Mouse (Mus musculus) MEL (cell line): ENCODE results near the gene Hyou1. TPM values are rescaled to one million over a fixed set of nuclear protein-coding genes. Genes with fewer than 3 reads are reported as not detected.

Experiments
- DNase-seq: peaks from one replicate; pipeline ENCODE4 v3.0.0; 2011; ENCODE audit warnings: low read depth, low spot score
- H3K27ac ChIP-seq: 2 replicates; pipeline ENCODE4 v1.5.1; 2012; ENCODE audit warnings: low read depth, mild to moderate bottlenecking, control low read depth, low read length, moderate library complexity; ENCODE audit not compliant: control insufficient read depth
- H3K27me3 ChIP-seq, 2 experiments: fragments of 150-350 bp in 1 of 2; sonication (generic) in 1 of 2; 2 replicates each; pipeline ENCODE4 v1.6.1; 2012; ENCODE audit warnings: low read length in 2 of 2, mild to moderate bottlenecking in 2 of 2, improper control_type of control experiment in 1 of 2, moderate library complexity in 1 of 2; ENCODE audit not compliant: insufficient read depth in 2 of 2, control insufficient read depth in 1 of 2
- H3K36me3 ChIP-seq, 2 experiments: 2 replicates each; pipeline ENCODE4 v1.6.1; 2012 to 2014; ENCODE audit warnings: low read length in 2 of 2, improper control_type of control experiment in 1 of 2, inconsistent platforms in 1 of 2, mild to moderate bottlenecking in 1 of 2; ENCODE audit not compliant: insufficient read depth in 2 of 2, control insufficient read depth in 1 of 2
- H3K4me1 ChIP-seq, 2 experiments: fragments of 150-350 bp in 1 of 2; sonication (generic) in 1 of 2; 2 replicates each; pipeline ENCODE4 v1.6.1; 2012; ENCODE audit warnings: low read length in 2 of 2, improper control_type of control experiment in 1 of 2, mild to moderate bottlenecking in 1 of 2; ENCODE audit not compliant: insufficient read depth in 2 of 2, control insufficient read depth in 1 of 2
- H3K4me3 ChIP-seq, 2 experiments: fragments of 150-350 bp in 1 of 2; sonication (generic) in 1 of 2; 2 replicates each; pipeline ENCODE4 v1.5.1; 2012; ENCODE audit warnings: low read depth in 2 of 2, low read length in 2 of 2, mild to moderate bottlenecking in 2 of 2, moderate library complexity in 2 of 2, control low read depth in 1 of 2, improper control_type of control experiment in 1 of 2; ENCODE audit not compliant: control insufficient read depth in 1 of 2, insufficient read depth in 1 of 2
- H3K79me2 ChIP-seq: 2 replicates; pipeline ENCODE4 v1.6.1; 2012; ENCODE audit warnings: mild to moderate bottlenecking, low read length, moderate library complexity; ENCODE audit not compliant: control insufficient read depth, poor library complexity, insufficient read depth
- H3K9ac ChIP-seq: 2 replicates; pipeline ENCODE4 v1.6.1; 2012; ENCODE audit warnings: low read depth, mild to moderate bottlenecking, control low read depth, low read length, moderate library complexity; ENCODE audit not compliant: control insufficient read depth, poor library complexity, severe bottlenecking
- H3K9me3 ChIP-seq: fragments of 150-350 bp; sonication (generic); replicated peaks from 2 replicates; pipeline ENCODE4 v1.6.1; 2012; ENCODE audit warnings: mild to moderate bottlenecking, low read length, improper control_type of control experiment, moderate library complexity; ENCODE audit not compliant: insufficient read depth
- CHD2 ChIP-seq: IDR thresholded peaks from 2 replicates; pipeline ENCODE4 v1.6.1; 2011; ENCODE audit warnings: low read length, improper control_type of control experiment
- CTCF ChIP-seq, 3 experiments: IDR thresholded peaks in 2 of 3; conservative IDR thresholded peaks in 1 of 3; 2 replicates each; pipeline ENCODE4 v1.5.1; 2011 to 2012; ENCODE audit warnings: low read length in 3 of 3, low read depth in 2 of 3, mild to moderate bottlenecking in 2 of 3, improper control_type of control experiment in 1 of 3, inconsistent platforms in 1 of 3, mixed read lengths in 1 of 3, moderate library complexity in 1 of 3; ENCODE audit not compliant: control insufficient read depth in 1 of 3, insufficient read depth in 1 of 3, poor library complexity in 1 of 3, severe bottlenecking in 1 of 3
- E2F4 ChIP-seq: IDR thresholded peaks from 2 replicates; pipeline ENCODE4 v1.6.1; 2011; ENCODE audit warnings: low read depth, low read length, improper control_type of control experiment, borderline replicate concordance
- ELF1 ChIP-seq: IDR thresholded peaks from 2 replicates; pipeline ENCODE4 v1.6.1; 2014; ENCODE audit warnings: low read depth, mild to moderate bottlenecking, inconsistent platforms, low read length, improper control_type of control experiment, moderate library complexity
- ETS1 ChIP-seq: IDR thresholded peaks from 2 replicates; pipeline ENCODE4 v1.6.1; 2012; ENCODE audit warnings: low read depth, mild to moderate bottlenecking, inconsistent platforms, low read length, improper control_type of control experiment, moderate library complexity
- GABPA ChIP-seq: IDR thresholded peaks from 2 replicates; pipeline ENCODE4 v1.6.1; 2012; ENCODE audit warnings: low read depth, mild to moderate bottlenecking, inconsistent platforms, low read length, improper control_type of control experiment, moderate library complexity
- GATA1 ChIP-seq: IDR thresholded peaks from 2 replicates; pipeline ENCODE4 v1.6.1; 2011; ENCODE audit warnings: low read depth, low read length, improper control_type of control experiment
- MAFK ChIP-seq: IDR thresholded peaks from 2 replicates; pipeline ENCODE4 v1.6.1; 2011; ENCODE audit warnings: low read depth, mild to moderate bottlenecking, low read length, improper control_type of control experiment, borderline replicate concordance
- MXI1 ChIP-seq: IDR thresholded peaks from 2 replicates; pipeline ENCODE4 v1.6.1; 2011; ENCODE audit warnings: mild to moderate bottlenecking, low read depth, low read length, improper control_type of control experiment
- MYC ChIP-seq: IDR thresholded peaks from 2 replicates; pipeline ENCODE4 v1.6.1; 2011; ENCODE audit warnings: low read depth, mild to moderate bottlenecking, low read length, improper control_type of control experiment, moderate library complexity
- POLR2A ChIP-seq, 2 experiments: IDR thresholded peaks; 2 replicates each; pipeline ENCODE4 v1.6.1; 2011 to 2012; ENCODE audit warnings: low read length in 2 of 2, mild to moderate bottlenecking in 2 of 2, control low read depth in 1 of 2, improper control_type of control experiment in 1 of 2, low read depth in 1 of 2, moderate library complexity in 1 of 2; ENCODE audit not compliant: control insufficient read depth in 1 of 2, insufficient read depth in 1 of 2, poor library complexity in 1 of 2
- POLR2AphosphoS2 ChIP-seq: IDR thresholded peaks from 2 replicates; pipeline ENCODE4 v1.6.1; 2011; ENCODE audit warnings: low read length, improper control_type of control experiment
- POLR2AphosphoS5 ChIP-seq: IDR thresholded peaks from 2 replicates; pipeline ENCODE4 v1.6.1; 2012; ENCODE audit warnings: low read depth, borderline replicate concordance, mild to moderate bottlenecking, inconsistent platforms, low read length, moderate library complexity, mixed read lengths
- SIN3A ChIP-seq: IDR thresholded peaks from 2 replicates; pipeline ENCODE4 v1.6.1; 2012; ENCODE audit warnings: low read length, improper control_type of control experiment, inconsistent platforms
- SMC3 ChIP-seq: IDR thresholded peaks from 2 replicates; pipeline ENCODE4 v1.6.1; 2011; ENCODE audit warnings: low read depth, low read length, improper control_type of control experiment
- TAL1 ChIP-seq: IDR thresholded peaks from 2 replicates; pipeline ENCODE4 v1.6.1; 2012; ENCODE audit warnings: mild to moderate bottlenecking, inconsistent platforms, low read length, moderate library complexity, mixed read lengths
- TBP ChIP-seq: IDR thresholded peaks from 2 replicates; pipeline ENCODE4 v1.8.0; 2011; ENCODE audit warnings: low read depth, low read length, improper control_type of control experiment
- TCF12 ChIP-seq: IDR thresholded peaks from 2 replicates; pipeline ENCODE4 v1.6.1; 2014; ENCODE audit warnings: low read depth, mild to moderate bottlenecking, inconsistent platforms, low read length, improper control_type of control experiment, moderate library complexity
- UBTF ChIP-seq: IDR thresholded peaks from 2 replicates; pipeline ENCODE4 v1.6.1; 2012; ENCODE audit warnings: low read depth, mild to moderate bottlenecking, inconsistent platforms, low read length, improper control_type of control experiment, moderate library complexity, borderline replicate concordance; ENCODE audit not compliant: insufficient read depth
- USF1 ChIP-seq: IDR thresholded peaks from 2 replicates; pipeline ENCODE4 v1.6.1; 2014; ENCODE audit warnings: low read depth, mild to moderate bottlenecking, inconsistent platforms, low read length, improper control_type of control experiment, moderate library complexity
- ZKSCAN1 ChIP-seq: IDR thresholded peaks from 2 replicates; pipeline ENCODE4 v1.6.1; 2012; ENCODE audit warnings: low read depth, mild to moderate bottlenecking, inconsistent platforms, low read length, improper control_type of control experiment, moderate library complexity
- ZMIZ1 ChIP-seq: IDR thresholded peaks from 2 replicates; pipeline ENCODE4 v1.6.1; 2012; ENCODE audit warnings: low read depth, mild to moderate bottlenecking, inconsistent platforms, low read length, improper control_type of control experiment, moderate library complexity
- ZNF384 ChIP-seq: IDR thresholded peaks from 2 replicates; pipeline ENCODE4 v1.6.1; 2012; ENCODE audit warnings: low read depth, mild to moderate bottlenecking, inconsistent platforms, low read length, improper control_type of control experiment
- polyA plus RNA-seq, 2 experiments: library from polyadenylated mRNA; stranded (reverse) in 1 of 2; unstranded in 1 of 2; fragments of >175 nt in 1 of 2; fragments of >200 nt in 1 of 2; gene quantifications; 2 replicates each; pipeline versions ENCODE4 v1.2.1 to v1.2.4; 2012; ENCODE audit warnings: low replicate concordance in 2 of 2, low read depth in 1 of 2; ENCODE audit not compliant: insufficient read length in 2 of 2, insufficient read depth in 1 of 2, missing spikeins in 1 of 2
- total RNA-seq: library from RNA; depleted of rRNA; stranded (reverse); fragments of 300-350 nt; gene quantifications from 2 replicates; pipeline ENCODE4 v1.2.3, GENCODE M21; 2012

The Hyou1 gene
- total and polyA plus RNA-seq, 3 experiments: 160 to 186 TPM; not detected in 1

DNA sequence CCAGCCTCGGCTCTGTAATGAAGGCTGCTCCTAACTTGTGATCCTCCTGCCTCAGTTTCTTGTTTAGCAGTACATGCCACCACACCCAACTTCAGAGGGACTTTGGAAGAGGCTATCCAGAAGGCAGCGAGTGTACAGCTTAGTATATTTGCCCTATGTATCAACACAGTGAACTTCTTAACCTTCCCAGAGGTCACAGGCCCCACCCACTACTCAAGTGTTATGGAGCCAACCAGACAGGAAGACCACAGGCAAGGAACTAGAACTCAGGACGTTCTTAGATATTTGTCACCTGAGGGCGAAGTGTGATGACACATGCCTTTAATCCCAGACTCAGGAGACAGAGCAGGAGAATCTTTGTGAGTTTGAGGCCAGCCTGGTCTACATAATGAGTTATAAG lies 31.7 kb upstream of the Hyou1 start:
- H3K27ac ChIP-seq: no peak overlapping the region
- TF ChIP-seq ZMIZ1: no peak

DNA sequence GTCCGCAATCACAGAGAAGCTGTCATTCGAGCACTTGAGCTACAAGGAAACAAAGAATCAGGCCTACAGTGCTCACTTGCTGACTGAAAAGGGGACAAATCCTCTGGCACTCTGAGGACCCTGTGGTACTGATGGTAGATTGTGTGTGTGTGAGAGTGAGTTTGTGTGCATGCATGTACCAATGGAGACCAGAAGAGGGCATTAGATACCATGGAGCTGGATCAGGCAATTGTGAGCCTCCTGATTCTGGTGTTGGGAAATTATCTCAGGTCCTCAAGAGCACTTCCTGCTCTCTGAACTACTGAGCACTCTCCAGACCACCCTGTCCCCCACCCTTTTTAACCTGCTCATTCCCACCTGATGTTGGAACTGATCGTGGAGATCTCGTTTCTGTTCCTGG lies 30.7 kb upstream of the Hyou1 start:
- H3K79me2 ChIP-seq: no peaks in the 10 kb centered on the region; the same call in 1 of the 2 replicates
- TF ChIP-seq POLR2AphosphoS2 (no peak), SMC3 (peak; percentile 12; the same call in 1 of the 2 replicates), CTCF (IDR thresholded peaks at IDR 0.05 in 2 of 3, conservative IDR thresholded peaks at IDR 0.05 in 1 of 3; ENCODE audit: control insufficient read depth in 1 of 3, insufficient read depth in 1 of 3, low read depth in 2 of 3, low read length in 3 of 3, poor library complexity in 1 of 3, severe bottlenecking in 1 of 3) (peak in 2 of 3 experiments; percentile 34 to 36; a peak in 3 of 6 replicates)
- TF ChIP-seq, all 39 proteins: peak for 2
- DNase-seq: peak; percentile 52
- no peaks in the 10 kb centered on the region for H3K9me3 ChIP-seq
- H3K9ac ChIP-seq: no peak overlapping the region
- H3K27ac ChIP-seq: no peak overlapping the region
- H3K36me3 ChIP-seq: peaks cover 6 to 10% of the 10 kb centered on the region in 2 experiments
- H3K4me3 ChIP-seq: no peak overlapping the region
- no peaks in the 10 kb centered on the region for H3K27me3 ChIP-seq
- 0 out of 4 replicates have a peak, but pooled peaks cover 0 to 4% of the 10 kb centered on the region in 2 experiments for H3K4me1 ChIP-seq

More for the DNA sequence above, 31.7 kb upstream of the Hyou1 start:
- DNase-seq: no peak
- peaks cover 3% of the 10 kb centered on the region for H3K79me2 ChIP-seq
- H3K4me1 ChIP-seq: peaks cover 1 to 8% of the 10 kb centered on the region in 2 experiments
- no peaks in the 10 kb centered on the region for H3K27me3 ChIP-seq
- H3K9ac ChIP-seq: no peak overlapping the region
- H3K4me3 ChIP-seq: no peak overlapping the region
- peaks cover 10% of the 10 kb centered on the region in 2 experiments for H3K36me3 ChIP-seq
- H3K9me3 ChIP-seq: no peaks in the 10 kb centered on the region

DNA sequence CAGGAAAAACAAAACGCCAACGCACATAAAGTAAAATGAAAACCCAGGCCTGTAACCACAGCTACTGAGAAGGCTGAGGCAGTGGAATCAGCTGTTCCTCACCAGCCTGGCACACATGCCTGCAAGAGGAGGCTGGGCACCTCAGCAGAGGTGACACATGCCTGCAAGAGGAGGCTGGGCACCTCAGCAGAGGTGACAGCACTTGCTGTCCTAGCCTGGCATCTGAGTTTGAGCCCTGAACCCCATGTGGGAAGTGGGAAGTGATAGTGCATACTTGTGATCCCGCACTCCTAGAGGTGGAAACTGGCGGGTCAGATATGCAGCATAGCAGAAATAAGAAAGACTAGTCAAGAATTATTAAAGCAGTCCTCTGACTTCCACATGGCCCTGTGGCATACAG lies 27.9 kb upstream of the Hyou1 start:
- Histone ChIP-seq H3K9ac (no peak overlapping the region), H3K79me2 (no peaks in the 10 kb centered on the region), H3K36me3 (peaks cover 0 to 19% of the 10 kb centered on the region in 2 experiments; a peak in 2 of 4 replicates), H3K4me3 (no peak overlapping the region), H3K9me3 (no peaks in the 10 kb centered on the region), H3K27me3 (no peaks in the 10 kb centered on the region), H3K4me1 (no peaks in the 10 kb centered on the region), H3K27ac (no peak overlapping the region)
- DNase-seq: no peak
- no peak for TF ChIP-seq POLR2AphosphoS5
- TF ChIP-seq ZKSCAN1: no peak
- TF ChIP-seq TBP: no peak
- no peak for TF ChIP-seq CHD2
- TF ChIP-seq GABPA: no peak
- TF ChIP-seq UBTF: no peak
- TF ChIP-seq MYC: no peak
- no peak for TF ChIP-seq ETS1
- no peak for TF ChIP-seq USF1
- TF ChIP-seq ZNF384: no peak
- TF ChIP-seq TAL1: no peak
- no peak for TF ChIP-seq E2F4
- TF ChIP-seq SMC3: no peak
- TF ChIP-seq ELF1: no peak
- TF ChIP-seq SIN3A: no peak
- no peak for TF ChIP-seq MAFK
- TF ChIP-seq MXI1: no peak
- TF ChIP-seq POLR2A (IDR thresholded peaks at IDR 0.05; ENCODE audit: control insufficient read depth in 1 of 2, insufficient read depth in 1 of 2, low read depth in 1 of 2, low read length in 2 of 2, poor library complexity in 1 of 2): no peak
- TF ChIP-seq GATA1: no peak
- TF ChIP-seq TCF12: no peak
